Comparison of ENCODE assay signal across 24 mouse cellular contexts in the genomic region with DNA sequence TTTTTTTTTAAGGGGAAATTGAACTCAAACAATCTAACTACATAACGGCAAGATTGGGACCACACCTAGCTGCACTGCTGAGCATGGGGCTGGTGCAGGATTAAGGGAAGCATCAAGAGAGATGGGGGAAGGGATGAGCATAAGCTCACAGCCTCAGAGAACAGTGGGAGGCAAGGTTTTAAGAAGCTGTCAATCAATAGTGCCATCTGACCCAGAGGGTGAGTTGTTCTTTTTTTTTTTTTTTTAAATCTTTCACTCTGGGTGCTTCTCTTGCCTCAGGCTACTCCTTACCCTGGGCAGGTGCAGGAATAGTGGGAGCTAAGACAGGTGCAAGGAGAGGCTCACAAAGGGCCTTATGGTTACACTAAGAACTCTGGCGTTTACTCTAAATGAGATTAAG.
DNase-seq lines count a peak whose midpoint lies in the region; ATAC-seq lines count a peak whose summit lies in the region.
"Had no signal": no experiment of that assay in that cellular context is flagged by ENCODE, and none has a peak within 500 bp of the region (broad histone marks: within the 10 kb centered on the region; RNA-seq: fewer than 3 reads in every experiment).

No protein-coding gene starts in this region.

- no peak overlapping the region for H3K27ac ChIP-seq in midbrain, embryonic 13.5 days
- no peak overlapping the region for H3K27ac ChIP-seq in midbrain, embryonic 16.5 days (ENCODE audit: low read length)
- H3K27ac ChIP-seq in midbrain, embryonic 14.5 days (replicated peaks; ENCODE audit: low read depth, low read length), result no peak overlapping the region
- H3K27ac ChIP-seq: embryonic facial prominence, embryonic 10.5 days; forebrain, embryonic 13.5 days; gastrocnemius, adult 2 months; heart, embryonic 15.5 days; hindbrain, embryonic 13.5 days; hindbrain, postnatal 0 days had no signal

- H3K27me3 ChIP-seq in midbrain, embryonic 13.5 days, result no peaks in the 10 kb centered on the region
- H3K27me3 ChIP-seq in midbrain, embryonic 16.5 days (ENCODE audit: control insufficient read depth, insufficient read depth, low read depth, low read length), result no peaks in the 10 kb centered on the region
- H3K27me3 ChIP-seq in midbrain, embryonic 14.5 days (ENCODE audit: control insufficient read depth, insufficient read depth, low read length), result no peaks in the 10 kb centered on the region
- H3K27me3 ChIP-seq: forebrain, embryonic 13.5 days; heart, embryonic 15.5 days; hindbrain, embryonic 13.5 days had no signal

- no peak overlapping the region for H3K9ac ChIP-seq in midbrain, embryonic 13.5 days (replicated peaks)
- no peak overlapping the region for H3K9ac ChIP-seq in midbrain, embryonic 16.5 days (ENCODE audit: low read depth, low read length)
- no peak overlapping the region for H3K9ac ChIP-seq in midbrain, embryonic 14.5 days (replicated peaks; ENCODE audit: low read length)
- H3K9ac ChIP-seq: forebrain, embryonic 13.5 days; heart, embryonic 15.5 days; hindbrain, embryonic 13.5 days had no signal

- no peaks in the 10 kb centered on the region for H3K9me3 ChIP-seq in midbrain, embryonic 13.5 days
- H3K9me3 ChIP-seq in midbrain, embryonic 16.5 days (replicated peaks; ENCODE audit: control insufficient read depth, low read length, poor library complexity, severe bottlenecking), result no peaks in the 10 kb centered on the region
- no peaks in the 10 kb centered on the region for H3K9me3 ChIP-seq in midbrain, embryonic 14.5 days (ENCODE audit: control insufficient read depth, low read length)
- H3K9me3 ChIP-seq: embryonic facial prominence, embryonic 10.5 days; forebrain, embryonic 13.5 days; G1E; heart, embryonic 15.5 days; hindbrain, embryonic 13.5 days had no signal

- no peak overlapping the region for H3K4me3 ChIP-seq in midbrain, embryonic 13.5 days (replicated peaks)
- H3K4me3 ChIP-seq in midbrain, embryonic 16.5 days (ENCODE audit: low read depth, low read length), result no peak overlapping the region
- no peak overlapping the region for H3K4me3 ChIP-seq in midbrain, embryonic 14.5 days (replicated peaks; ENCODE audit: low read depth, low read length)
- H3K4me3 ChIP-seq: embryonic facial prominence, embryonic 10.5 days; forebrain, embryonic 13.5 days; gastrocnemius, adult 2 months; heart, embryonic 15.5 days; hindbrain, embryonic 13.5 days had no signal

- WGBS in midbrain, embryonic 13.5 days, result 13% methylated on average over 2 of the region's 2 CpGs
- 9% methylated on average over 2 of the region's 2 CpGs for WGBS in midbrain, embryonic 16.5 days
- 8% methylated on average over 2 of the region's 2 CpGs for WGBS in midbrain, embryonic 14.5 days

- peak; percentile 33 for DNase-seq in heart, adult 11 months
- no peak for DNase-seq in heart, adult 9 months (ENCODE audit: low spot score in 2 of 2)
- DNase-seq in midbrain, embryonic 14.5 days, result peak; percentile 54
- no peak for DNase-seq in right cerebral cortex, postnatal 36 days (ENCODE audit: low spot score in 2 of 2)
- DNase-seq in layer of hippocampus, adult 11-12 months (ENCODE audit: low spot score), result no peak
- DNase-seq in heart, adult 18-20 months, result no peak
- DNase-seq: adrenal gland, postnatal 10 days; B cell, adult 2 months; cerebellum, adult 18-20 months; cerebellum, adult 9-11 months; cerebellum, postnatal 36 days; gastrocnemius, adult 2 months; gastrocnemius, postnatal 25 days; heart, postnatal 14 days had no signal

- peak; percentile 60; the same call in 1 of the 2 replicates for ATAC-seq in midbrain, embryonic 13.5 days
- no peak for ATAC-seq in midbrain, embryonic 16.5 days
- no peak for ATAC-seq in midbrain, embryonic 14.5 days (ENCODE audit: low FRiP score, low TSS enrichment)
- ATAC-seq: CD4-positive, CD25-positive, alpha-beta regulatory T cell, adult 4 months; forebrain, embryonic 13.5 days; hindbrain, postnatal 0 days had no signal

- no peak overlapping the region for H3K4me2 ChIP-seq in midbrain, embryonic 13.5 days (replicated peaks)
- H3K4me2 ChIP-seq in midbrain, embryonic 16.5 days (ENCODE audit: low read length), result no peak overlapping the region
- no peak overlapping the region for H3K4me2 ChIP-seq in midbrain, embryonic 14.5 days (ENCODE audit: low read length)
- H3K4me2 ChIP-seq: forebrain, embryonic 13.5 days; heart, embryonic 11.5 days; heart, embryonic 15.5 days; hindbrain, embryonic 13.5 days had no signal

- H3K36me3 ChIP-seq in midbrain, embryonic 13.5 days, result no peaks in the 10 kb centered on the region
- no peaks in the 10 kb centered on the region for H3K36me3 ChIP-seq in midbrain, embryonic 16.5 days (ENCODE audit: control insufficient read depth, insufficient read depth, low read length)
- H3K36me3 ChIP-seq in midbrain, embryonic 14.5 days (ENCODE audit: control insufficient read depth, insufficient read depth, low read length), result no peaks in the 10 kb centered on the region
- H3K36me3 ChIP-seq: embryonic facial prominence, embryonic 10.5 days; G1E; heart, embryonic 15.5 days; hindbrain, embryonic 13.5 days had no signal

- peaks cover 27% of the 10 kb centered on the region for H3K4me1 ChIP-seq in midbrain, embryonic 13.5 days (replicated peaks)
- H3K4me1 ChIP-seq in midbrain, embryonic 16.5 days (ENCODE audit: control insufficient read depth, insufficient read depth, low read length), result peaks cover 9% of the 10 kb centered on the region
- peaks cover 16% of the 10 kb centered on the region for H3K4me1 ChIP-seq in midbrain, embryonic 14.5 days (ENCODE audit: control insufficient read depth, insufficient read depth, low read length)

Comparison
In these comparisons a context has a peak if more than half of its experiments do, and no peak if none do; other contexts are left out.
1. DNase-seq: peak in heart, adult 11 months (single experiment) and midbrain, embryonic 14.5 days (single experiment); none in heart, adult 9 months (0 of 2), right cerebral cortex, postnatal 36 days (0 of 2), layer of hippocampus, adult 11-12 months (single experiment) and heart, adult 18-20 months (0 of 2).